Mouse (Mus musculus): ENCODE data around the gene Ice2. TPM values are rescaled to one million over a fixed set of nuclear protein-coding genes. Genes with fewer than 3 reads are reported as not detected.

Gene Ice2
- total and polyA plus RNA-seq, 3 experiments, result 11.6 to 14.6 TPM; not detected in 1

- peak; percentile 94 for DNase-seq (ENCODE audit: low read depth, low spot score)
- peak within 1 kb of the TSS; percentile 36 to 49 for H3K4me3 ChIP-seq (ENCODE audit: control insufficient read depth in 1 of 2, insufficient read depth in 1 of 2, low read depth in 2 of 2, low read length in 2 of 2)
- H3K27me3 ChIP-seq (ENCODE audit: control insufficient read depth in 1 of 2, insufficient read depth in 2 of 2, low read length in 2 of 2), result no peaks in the 10 kb centered on the region
- peak within 1 kb of the TSS; percentile 49 for H3K9ac ChIP-seq (ENCODE audit: control insufficient read depth, low read depth, low read length, poor library complexity, severe bottlenecking)
- no peaks in the 10 kb centered on the region for H3K79me2 ChIP-seq (ENCODE audit: control insufficient read depth, insufficient read depth, low read length, poor library complexity)
- peaks cover 16 to 51% of the 10 kb centered on the region in 2 experiments for H3K4me1 ChIP-seq (ENCODE audit: control insufficient read depth in 1 of 2, insufficient read depth in 2 of 2, low read length in 2 of 2)
- H3K36me3 ChIP-seq (ENCODE audit: control insufficient read depth in 1 of 2, insufficient read depth in 2 of 2, low read length in 2 of 2), result peaks cover 0 to 42% of the 10 kb centered on the region in 2 experiments; a peak in 2 of 4 replicates
- TF ChIP-seq HCFC1 (IDR thresholded peaks at IDR 0.05; ENCODE audit: low read depth, low read length) (0 out of 2 replicates have a peak, but pooled peaks have one; percentile 27), TBP (IDR thresholded peaks at IDR 0.05; ENCODE audit: low read depth, low read length) (peak; percentile 90), MAZ (IDR thresholded peaks at IDR 0.05; ENCODE audit: low read depth, low read length) (peak; percentile 93), ZMIZ1 (IDR thresholded peaks at IDR 0.05; ENCODE audit: low read depth, low read length) (0 out of 2 replicates have a peak, but pooled peaks have one; percentile 38), SIN3A (IDR thresholded peaks at IDR 0.05; ENCODE audit: low read length) (no peak; the same call in 1 of the 2 replicates), EP300 (IDR thresholded peaks at IDR 0.05; ENCODE audit: low read depth in 1 of 2, low read length in 2 of 2) (peak; percentile 37 to 64; a peak in 3 of 4 replicates), KAT2A (conservative IDR thresholded peaks at IDR 0.05; ENCODE audit: low read depth, low read length) (no peak), MXI1 (IDR thresholded peaks at IDR 0.05; ENCODE audit: low read depth, low read length) (peak; percentile 51; the same call in 1 of the 2 replicates), POLR2AphosphoS5 (IDR thresholded peaks at IDR 0.05; ENCODE audit: borderline replicate concordance, low read depth, low read length) (no peak), MAFK (IDR thresholded peaks at IDR 0.05; ENCODE audit: borderline replicate concordance, low read depth, low read length) (no peak), POLR2A (IDR thresholded peaks at IDR 0.05; ENCODE audit: control insufficient read depth in 1 of 2, insufficient read depth in 1 of 2, low read depth in 1 of 2, low read length in 2 of 2, poor library complexity in 1 of 2) (peak in 1 of 2 experiments; percentile 57; a peak in 1 of 4 replicates), JUND (IDR thresholded peaks at IDR 0.05; ENCODE audit: low read depth, low read length) (peak; percentile 79; the same call in 1 of the 2 replicates), USF1 (IDR thresholded peaks at IDR 0.05; ENCODE audit: low read depth, low read length) (0 out of 2 replicates have a peak, but pooled peaks have one; percentile 15), SMC3 (IDR thresholded peaks at IDR 0.05; ENCODE audit: low read depth, low read length) (no peak), TCF12 (IDR thresholded peaks at IDR 0.05; ENCODE audit: low read depth, low read length) (peak; percentile 25; the same call in 1 of the 2 replicates), ETS1 (IDR thresholded peaks at IDR 0.05; ENCODE audit: low read depth, low read length) (peak; percentile 83)
- peak within 1 kb of the TSS; percentile 89 for H3K27ac ChIP-seq (ENCODE audit: control insufficient read depth, low read depth, low read length)
- no peaks in the 10 kb centered on the region for H3K9me3 ChIP-seq (replicated peaks; ENCODE audit: insufficient read depth, low read length)
These were observed 55.6 kb downstream of the Ice2 start, which contains the start of gene Anxa2 for GRCm38 (mm10) chr9:69453066-69453900. Gene Anxa2 (plus strand): TSS chr9:69453620.

GRCm38 (mm10) chr9:69453901-69454666 is 56.4 kb downstream of the Ice2 start:
- peak overlapping the region; percentile 89 for H3K27ac ChIP-seq (ENCODE audit: control insufficient read depth, low read depth, low read length)
- peak; percentile 93 for DNase-seq (ENCODE audit: low read depth, low spot score)
- 0 out of 2 replicates have a peak, but pooled peaks have one; percentile 51 for TF ChIP-seq MYB (IDR thresholded peaks at IDR 0.05; ENCODE audit: low read depth, low read length)
- peak; percentile 47; the same call in 1 of the 2 replicates for TF ChIP-seq BHLHE40 (IDR thresholded peaks at IDR 0.05; ENCODE audit: borderline replicate concordance, low read depth, low read length)
- peak; percentile 53 for TF ChIP-seq MAX (IDR thresholded peaks at IDR 0.05; ENCODE audit: low read length)
- TF ChIP-seq ETS1 (IDR thresholded peaks at IDR 0.05; ENCODE audit: low read depth, low read length), result peak; percentile 92
- TF ChIP-seq RCOR1 (IDR thresholded peaks at IDR 0.05; ENCODE audit: low read depth, low read length), result peak; percentile 99
- 0 out of 2 replicates have a peak, but pooled peaks have one; percentile 50 for TF ChIP-seq HCFC1 (IDR thresholded peaks at IDR 0.05; ENCODE audit: low read depth, low read length)
- no peak for TF ChIP-seq ZNF384 (IDR thresholded peaks at IDR 0.05; ENCODE audit: low read depth, low read length)
- no peak for TF ChIP-seq ZMIZ1 (IDR thresholded peaks at IDR 0.05; ENCODE audit: low read depth, low read length)
- no peak for TF ChIP-seq JUND (IDR thresholded peaks at IDR 0.05; ENCODE audit: low read depth, low read length)
- TF ChIP-seq CHD1 (IDR thresholded peaks at IDR 0.05; ENCODE audit: low read depth, low read length), result no peak
- TF ChIP-seq TBP (IDR thresholded peaks at IDR 0.05; ENCODE audit: low read depth, low read length), result peak; percentile 69
- peak; percentile 88 for TF ChIP-seq SIN3A (IDR thresholded peaks at IDR 0.05; ENCODE audit: low read length)
- TF ChIP-seq MAFK (IDR thresholded peaks at IDR 0.05; ENCODE audit: borderline replicate concordance, low read depth, low read length), result 0 out of 2 replicates have a peak, but pooled peaks have one; percentile 57
- peak; percentile 54; the same call in 1 of the 2 replicates for TF ChIP-seq MEF2A (IDR thresholded peaks at IDR 0.05; ENCODE audit: extremely low read depth, insufficient replicate concordance, low read depth, low read length, poor library complexity, severe bottlenecking)
- TF ChIP-seq EP300 (IDR thresholded peaks at IDR 0.05; ENCODE audit: low read depth in 1 of 2, low read length in 2 of 2), result peak; percentile 84 to 88
- no peak for TF ChIP-seq SMC3 (IDR thresholded peaks at IDR 0.05; ENCODE audit: low read depth, low read length)
- TF ChIP-seq RAD21 (IDR thresholded peaks at IDR 0.05; ENCODE audit: low read depth, low read length), result no peak

More at GRCm38 (mm10) chr9:69453901-69454666, 56.4 kb downstream of the Ice2 start:
- H3K36me3 ChIP-seq (ENCODE audit: control insufficient read depth in 1 of 2, insufficient read depth in 2 of 2, low read length in 2 of 2), result peaks cover 0 to 47% of the 10 kb centered on the region in 2 experiments; a peak in 2 of 4 replicates
- H3K9ac ChIP-seq (ENCODE audit: control insufficient read depth, low read depth, low read length, poor library complexity, severe bottlenecking), result peak overlapping the region; percentile 49
- no peaks in the 10 kb centered on the region for H3K27me3 ChIP-seq (ENCODE audit: control insufficient read depth in 1 of 2, insufficient read depth in 2 of 2, low read length in 2 of 2)
- peak overlapping the region; percentile 36 to 49 for H3K4me3 ChIP-seq (ENCODE audit: control insufficient read depth in 1 of 2, insufficient read depth in 1 of 2, low read depth in 2 of 2, low read length in 2 of 2)
- no peaks in the 10 kb centered on the region for H3K9me3 ChIP-seq (replicated peaks; ENCODE audit: insufficient read depth, low read length)
- peaks cover 20 to 56% of the 10 kb centered on the region in 2 experiments for H3K4me1 ChIP-seq (ENCODE audit: control insufficient read depth in 1 of 2, insufficient read depth in 2 of 2, low read length in 2 of 2)
- H3K79me2 ChIP-seq (ENCODE audit: control insufficient read depth, insufficient read depth, low read length, poor library complexity), result no peaks in the 10 kb centered on the region

Measured in MEL (cell line).